Mouse (Mus musculus) megakaryocyte, embryonic 14.5 days (primary cell): ENCODE data around the gene Krt24.

Experiments
- FLI1 ChIP-seq: IDR thresholded peaks from 2 replicates; pipeline ENCODE4 v1.6.1; 2012; ENCODE audit warnings: low read length, inconsistent platforms, mixed read lengths
- GATA1 ChIP-seq: IDR thresholded peaks from 3 replicates; pipeline ENCODE4 v1.6.1; 2012; ENCODE audit warnings: mixed read lengths, low read length, inconsistent platforms, borderline replicate concordance

DNA sequence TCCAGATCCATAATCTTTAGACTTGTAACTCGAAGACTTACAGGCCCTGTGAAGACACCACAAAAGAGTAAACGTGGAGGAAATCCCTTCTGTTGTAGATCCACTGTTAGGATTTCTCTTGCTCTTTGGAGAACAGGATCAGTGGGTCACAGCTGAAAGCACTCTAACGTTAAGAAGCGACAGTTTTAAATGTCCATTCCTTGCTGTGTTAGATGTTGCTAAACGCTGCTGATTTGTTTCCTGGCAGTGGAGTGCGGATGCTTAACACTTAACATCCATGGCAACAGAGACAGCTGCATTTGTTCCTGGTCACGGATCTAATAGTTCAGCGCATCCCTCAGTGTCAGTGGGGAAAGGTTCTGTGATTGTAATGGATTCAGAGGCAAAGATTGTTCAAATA lies 31.5 kb upstream of the Krt24 start:
- no peak for TF ChIP-seq GATA1
- no peak for TF ChIP-seq FLI1
